Mouse (Mus musculus) MEL (cell line): Measurements from ENCODE around the gene Txndc12. TPM values are rescaled to one million over a fixed set of nuclear protein-coding genes. Genes with fewer than 3 reads are reported as not detected.
A peak's percentile ranks its signal among the peaks of the same experiment; 100 is the strongest.

Source experiments
- DNase-seq: peaks from one replicate; pipeline ENCODE4 v3.0.0; 2011; ENCODE audit warnings: low read depth, low spot score
- H3K27ac ChIP-seq: 2 replicates; pipeline ENCODE4 v1.5.1; 2012; ENCODE audit warnings: low read depth, mild to moderate bottlenecking, control low read depth, low read length, moderate library complexity; ENCODE audit not compliant: control insufficient read depth
- H3K27me3 ChIP-seq, 2 experiments: fragments of 150-350 bp in 1 of 2; sonication (generic) in 1 of 2; 2 replicates each; pipeline ENCODE4 v1.6.1; 2012; ENCODE audit warnings: low read length in 2 of 2, mild to moderate bottlenecking in 2 of 2, improper control_type of control experiment in 1 of 2, moderate library complexity in 1 of 2; ENCODE audit not compliant: insufficient read depth in 2 of 2, control insufficient read depth in 1 of 2
- H3K36me3 ChIP-seq, 2 experiments: 2 replicates each; pipeline ENCODE4 v1.6.1; 2012 to 2014; ENCODE audit warnings: low read length in 2 of 2, improper control_type of control experiment in 1 of 2, inconsistent platforms in 1 of 2, mild to moderate bottlenecking in 1 of 2; ENCODE audit not compliant: insufficient read depth in 2 of 2, control insufficient read depth in 1 of 2
- H3K4me1 ChIP-seq, 2 experiments: fragments of 150-350 bp in 1 of 2; sonication (generic) in 1 of 2; 2 replicates each; pipeline ENCODE4 v1.6.1; 2012; ENCODE audit warnings: low read length in 2 of 2, improper control_type of control experiment in 1 of 2, mild to moderate bottlenecking in 1 of 2; ENCODE audit not compliant: insufficient read depth in 2 of 2, control insufficient read depth in 1 of 2
- H3K4me3 ChIP-seq, 2 experiments: fragments of 150-350 bp in 1 of 2; sonication (generic) in 1 of 2; 2 replicates each; pipeline ENCODE4 v1.5.1; 2012; ENCODE audit warnings: low read depth in 2 of 2, low read length in 2 of 2, mild to moderate bottlenecking in 2 of 2, moderate library complexity in 2 of 2, control low read depth in 1 of 2, improper control_type of control experiment in 1 of 2; ENCODE audit not compliant: control insufficient read depth in 1 of 2, insufficient read depth in 1 of 2
- H3K79me2 ChIP-seq: 2 replicates; pipeline ENCODE4 v1.6.1; 2012; ENCODE audit warnings: mild to moderate bottlenecking, low read length, moderate library complexity; ENCODE audit not compliant: control insufficient read depth, poor library complexity, insufficient read depth
- H3K9ac ChIP-seq: 2 replicates; pipeline ENCODE4 v1.6.1; 2012; ENCODE audit warnings: low read depth, mild to moderate bottlenecking, control low read depth, low read length, moderate library complexity; ENCODE audit not compliant: control insufficient read depth, poor library complexity, severe bottlenecking
- H3K9me3 ChIP-seq: fragments of 150-350 bp; sonication (generic); replicated peaks from 2 replicates; pipeline ENCODE4 v1.6.1; 2012; ENCODE audit warnings: mild to moderate bottlenecking, low read length, improper control_type of control experiment, moderate library complexity; ENCODE audit not compliant: insufficient read depth
- BHLHE40 ChIP-seq: IDR thresholded peaks from 2 replicates; pipeline ENCODE4 v1.6.1; 2012; ENCODE audit warnings: low read depth, mild to moderate bottlenecking, inconsistent platforms, low read length, improper control_type of control experiment, borderline replicate concordance
- CHD1 ChIP-seq: IDR thresholded peaks from 2 replicates; pipeline ENCODE4 v1.6.1; 2012; ENCODE audit warnings: low read depth, mild to moderate bottlenecking, inconsistent platforms, low read length, improper control_type of control experiment
- CTCF ChIP-seq, 3 experiments: IDR thresholded peaks in 2 of 3; conservative IDR thresholded peaks in 1 of 3; 2 replicates each; pipeline ENCODE4 v1.5.1; 2011 to 2012; ENCODE audit warnings: low read length in 3 of 3, low read depth in 2 of 3, mild to moderate bottlenecking in 2 of 3, improper control_type of control experiment in 1 of 3, inconsistent platforms in 1 of 3, mixed read lengths in 1 of 3, moderate library complexity in 1 of 3; ENCODE audit not compliant: control insufficient read depth in 1 of 3, insufficient read depth in 1 of 3, poor library complexity in 1 of 3, severe bottlenecking in 1 of 3
- ELF1 ChIP-seq: IDR thresholded peaks from 2 replicates; pipeline ENCODE4 v1.6.1; 2014; ENCODE audit warnings: low read depth, mild to moderate bottlenecking, inconsistent platforms, low read length, improper control_type of control experiment, moderate library complexity
- EP300 ChIP-seq, 2 experiments: IDR thresholded peaks; 2 replicates each; pipeline ENCODE4 v1.6.1; 2011; ENCODE audit warnings: improper control_type of control experiment in 2 of 2, low read length in 2 of 2, low read depth in 1 of 2, mild to moderate bottlenecking in 1 of 2
- ETS1 ChIP-seq: IDR thresholded peaks from 2 replicates; pipeline ENCODE4 v1.6.1; 2012; ENCODE audit warnings: low read depth, mild to moderate bottlenecking, inconsistent platforms, low read length, improper control_type of control experiment, moderate library complexity
- HCFC1 ChIP-seq: IDR thresholded peaks from 2 replicates; pipeline ENCODE4 v1.6.1; 2012; ENCODE audit warnings: low read depth, mild to moderate bottlenecking, inconsistent platforms, low read length, improper control_type of control experiment, moderate library complexity
- KAT2A ChIP-seq: conservative IDR thresholded peaks from 2 replicates; pipeline ENCODE4 v1.6.1; 2012; ENCODE audit warnings: low read depth, low read length, improper control_type of control experiment, inconsistent platforms
- MAX ChIP-seq: IDR thresholded peaks from 2 replicates; pipeline ENCODE4 v1.6.1; 2011; ENCODE audit warnings: low read length, improper control_type of control experiment
- MYB ChIP-seq: IDR thresholded peaks from 2 replicates; pipeline ENCODE4 v1.6.1; 2011; ENCODE audit warnings: mild to moderate bottlenecking, low read depth, low read length, improper control_type of control experiment
- NELFE ChIP-seq: IDR thresholded peaks from 2 replicates; pipeline ENCODE4 v1.6.1; 2011; ENCODE audit warnings: low read depth, low read length, improper control_type of control experiment
- NRF1 ChIP-seq: IDR thresholded peaks from 2 replicates; pipeline ENCODE4 v1.6.1; 2014; ENCODE audit warnings: low read depth, mild to moderate bottlenecking, inconsistent platforms, low read length, improper control_type of control experiment, moderate library complexity; ENCODE audit not compliant: poor library complexity, insufficient read depth, severe bottlenecking
- POLR2A ChIP-seq, 2 experiments: IDR thresholded peaks; 2 replicates each; pipeline ENCODE4 v1.6.1; 2011 to 2012; ENCODE audit warnings: low read length in 2 of 2, mild to moderate bottlenecking in 2 of 2, control low read depth in 1 of 2, improper control_type of control experiment in 1 of 2, low read depth in 1 of 2, moderate library complexity in 1 of 2; ENCODE audit not compliant: control insufficient read depth in 1 of 2, insufficient read depth in 1 of 2, poor library complexity in 1 of 2
- POLR2AphosphoS2 ChIP-seq: IDR thresholded peaks from 2 replicates; pipeline ENCODE4 v1.6.1; 2011; ENCODE audit warnings: low read length, improper control_type of control experiment
- POLR2AphosphoS5 ChIP-seq: IDR thresholded peaks from 2 replicates; pipeline ENCODE4 v1.6.1; 2012; ENCODE audit warnings: low read depth, borderline replicate concordance, mild to moderate bottlenecking, inconsistent platforms, low read length, moderate library complexity, mixed read lengths
- RAD21 ChIP-seq: IDR thresholded peaks from 2 replicates; pipeline ENCODE4 v1.6.1; 2011; ENCODE audit warnings: mild to moderate bottlenecking, low read depth, low read length, improper control_type of control experiment
- RCOR1 ChIP-seq: IDR thresholded peaks from 2 replicates; pipeline ENCODE4 v1.6.1; 2012; ENCODE audit warnings: low read depth, mild to moderate bottlenecking, inconsistent platforms, low read length, improper control_type of control experiment
- SMC3 ChIP-seq: IDR thresholded peaks from 2 replicates; pipeline ENCODE4 v1.6.1; 2011; ENCODE audit warnings: low read depth, low read length, improper control_type of control experiment
- TAL1 ChIP-seq: IDR thresholded peaks from 2 replicates; pipeline ENCODE4 v1.6.1; 2012; ENCODE audit warnings: mild to moderate bottlenecking, inconsistent platforms, low read length, moderate library complexity, mixed read lengths
- TBP ChIP-seq: IDR thresholded peaks from 2 replicates; pipeline ENCODE4 v1.8.0; 2011; ENCODE audit warnings: low read depth, low read length, improper control_type of control experiment
- UBTF ChIP-seq: IDR thresholded peaks from 2 replicates; pipeline ENCODE4 v1.6.1; 2012; ENCODE audit warnings: low read depth, mild to moderate bottlenecking, inconsistent platforms, low read length, improper control_type of control experiment, moderate library complexity, borderline replicate concordance; ENCODE audit not compliant: insufficient read depth
- USF1 ChIP-seq: IDR thresholded peaks from 2 replicates; pipeline ENCODE4 v1.6.1; 2014; ENCODE audit warnings: low read depth, mild to moderate bottlenecking, inconsistent platforms, low read length, improper control_type of control experiment, moderate library complexity
- USF2 ChIP-seq, 2 experiments: IDR thresholded peaks; 2 replicates each; pipeline ENCODE4 v1.6.1; 2011 to 2012; ENCODE audit warnings: improper control_type of control experiment in 2 of 2, low read length in 2 of 2, borderline replicate concordance in 1 of 2, inconsistent platforms in 1 of 2, low read depth in 1 of 2, mild to moderate bottlenecking in 1 of 2; ENCODE audit not compliant: insufficient read depth in 1 of 2
- polyA plus RNA-seq, 2 experiments: library from polyadenylated mRNA; stranded (reverse) in 1 of 2; unstranded in 1 of 2; fragments of >175 nt in 1 of 2; fragments of >200 nt in 1 of 2; gene quantifications; 2 replicates each; pipeline versions ENCODE4 v1.2.1 to v1.2.4; 2012; ENCODE audit warnings: low replicate concordance in 2 of 2, low read depth in 1 of 2; ENCODE audit not compliant: insufficient read length in 2 of 2, insufficient read depth in 1 of 2, missing spikeins in 1 of 2
- total RNA-seq: library from RNA; depleted of rRNA; stranded (reverse); fragments of 300-350 nt; gene quantifications from 2 replicates; pipeline ENCODE4 v1.2.3, GENCODE M21; 2012

Gene Txndc12
- total and polyA plus RNA-seq, 3 experiments, result 14.9 to 145 (median 47.4) TPM

DNA sequence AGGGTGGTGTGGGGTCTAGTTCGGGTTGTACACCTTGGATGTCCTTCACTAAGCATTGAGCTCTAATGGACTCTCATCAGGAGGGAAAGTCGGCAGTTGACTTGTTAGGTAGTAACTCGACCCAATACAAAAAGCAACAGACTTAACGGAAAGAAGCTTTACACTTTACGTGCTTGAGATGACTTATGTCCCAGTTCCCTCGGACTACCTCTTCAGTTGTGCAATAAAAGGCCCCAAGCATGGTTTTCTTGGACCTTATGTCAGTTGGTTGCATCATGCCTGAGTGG is 630 bp upstream of the Txndc12 start (continued):
- no peak for TF ChIP-seq CHD1

DNA sequence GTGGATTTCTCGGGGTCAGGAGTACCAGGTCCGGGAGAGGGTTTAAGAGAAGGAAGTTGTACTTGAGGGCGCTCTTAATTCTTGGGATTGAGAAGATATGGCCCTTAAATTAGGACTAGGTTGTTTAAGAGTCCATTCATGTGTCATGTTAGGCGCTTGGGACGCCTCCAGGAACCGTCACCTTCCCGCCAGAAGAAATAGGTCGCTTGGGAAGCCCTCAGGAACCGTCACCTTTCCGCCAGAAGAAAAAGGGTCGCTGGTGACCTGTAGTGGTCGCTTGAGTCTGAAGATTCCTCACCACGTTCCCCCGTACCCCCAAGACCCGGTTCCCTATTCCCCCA is 540 bp downstream of the Txndc12 start:
- TF ChIP-seq HCFC1 (no peak), CHD1 (peak; percentile 75; the same call in 1 of the 2 replicates), BHLHE40 (no peak), POLR2AphosphoS5 (no peak), TBP (no peak), ELF1 (no peak), UBTF (no peak)
- H3K79me2 ChIP-seq, result peaks cover 33% of the 10 kb centered on the region
- H3K9me3 ChIP-seq, result no peaks in the 10 kb centered on the region
- H3K27me3 ChIP-seq, result no peaks in the 10 kb centered on the region
- no peak for DNase-seq
- H3K4me3 ChIP-seq, result peak overlapping the region; percentile 79 to 89
- peak overlapping the region; percentile 82 for H3K27ac ChIP-seq
- peaks cover 5 to 9% of the 10 kb centered on the region in 2 experiments for H3K4me1 ChIP-seq
- peak overlapping the region; percentile 67 for H3K9ac ChIP-seq
- peaks cover 0 to 24% of the 10 kb centered on the region in 2 experiments; a peak in 2 of 4 replicates for H3K36me3 ChIP-seq

DNA sequence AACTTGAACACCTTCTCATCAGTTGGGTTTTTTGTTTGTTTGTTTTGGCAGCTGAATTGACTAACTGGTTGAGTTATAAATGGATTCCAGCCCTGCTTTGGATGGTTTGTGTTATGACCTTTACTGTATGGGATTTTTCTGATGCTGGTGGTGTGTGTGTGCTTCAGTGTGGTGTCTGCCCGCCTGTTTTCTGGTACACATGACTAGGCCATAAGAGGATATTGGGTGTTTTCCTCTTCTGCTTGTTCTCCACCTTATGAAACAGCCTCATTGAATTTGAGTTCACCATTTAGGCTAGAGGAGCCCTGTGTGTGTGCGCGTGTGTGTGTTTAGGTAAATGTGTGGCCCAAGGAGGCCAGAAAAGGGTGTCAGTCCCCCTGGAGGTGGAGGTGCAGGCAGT is 1.1 kb downstream of the Txndc12 start:
- peak overlapping the region; percentile 67 for H3K9ac ChIP-seq
- H3K79me2 ChIP-seq, result peaks cover 35% of the 10 kb centered on the region
- H3K27me3 ChIP-seq, result no peaks in the 10 kb centered on the region

DNA sequence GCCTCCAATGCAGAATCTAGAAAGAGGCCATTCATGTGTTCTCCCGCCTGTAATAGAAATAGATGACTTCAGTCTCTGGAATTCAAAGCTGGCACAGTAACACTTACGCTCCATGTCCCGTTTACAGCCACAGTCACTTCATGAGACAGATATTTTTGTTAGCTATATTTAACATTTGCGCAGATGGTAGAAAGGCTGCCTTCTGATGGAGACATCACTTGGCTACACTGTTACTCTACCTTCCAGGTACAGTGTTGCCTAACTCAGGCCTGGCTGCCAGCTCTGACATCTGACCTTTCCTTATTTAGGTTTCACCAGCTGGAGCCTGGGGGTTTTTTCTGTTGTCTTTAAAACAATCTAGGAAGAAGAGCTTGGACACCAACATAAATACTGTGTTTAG is 3.6 kb downstream of the Txndc12 start:
- Histone ChIP-seq H3K4me3 (no peak overlapping the region), H3K79me2 (peaks cover 26% of the 10 kb centered on the region), H3K4me1 (no peaks in the 10 kb centered on the region; a peak in 2 of 4 replicates), H3K9me3 (no peaks in the 10 kb centered on the region), H3K9ac (no peak overlapping the region), H3K27ac (no peak overlapping the region), H3K36me3 (peaks cover 0 to 8% of the 10 kb centered on the region in 2 experiments; a peak in 2 of 4 replicates), H3K27me3 (no peaks in the 10 kb centered on the region)
- TF ChIP-seq USF2 (IDR thresholded peaks at IDR 0.05; ENCODE audit: borderline replicate concordance in 1 of 2, insufficient read depth in 1 of 2, low read depth in 1 of 2, low read length in 2 of 2), result no peak
- no peak for TF ChIP-seq HCFC1
- no peak for TF ChIP-seq CTCF (IDR thresholded peaks at IDR 0.05 in 2 of 3, conservative IDR thresholded peaks at IDR 0.05 in 1 of 3; ENCODE audit: control insufficient read depth in 1 of 3, insufficient read depth in 1 of 3, low read depth in 2 of 3, low read length in 3 of 3, poor library complexity in 1 of 3, severe bottlenecking in 1 of 3)
- TF ChIP-seq NRF1, result no peak
- TF ChIP-seq EP300 (IDR thresholded peaks at IDR 0.05; ENCODE audit: low read depth in 1 of 2, low read length in 2 of 2), result no peak
- TF ChIP-seq CHD1, result no peak
- no peak for TF ChIP-seq USF1
- no peak for TF ChIP-seq TAL1
- TF ChIP-seq POLR2A (IDR thresholded peaks at IDR 0.05; ENCODE audit: control insufficient read depth in 1 of 2, insufficient read depth in 1 of 2, low read depth in 1 of 2, low read length in 2 of 2, poor library complexity in 1 of 2), result no peak
- no peak for TF ChIP-seq POLR2AphosphoS2
- TF ChIP-seq MYB, result no peak
- TF ChIP-seq SMC3, result no peak
- TF ChIP-seq RAD21, result no peak
- TF ChIP-seq KAT2A, result no peak
- TF ChIP-seq ETS1, result no peak
- no peak for TF ChIP-seq MAX
- no peak for TF ChIP-seq RCOR1
- DNase-seq, result no peak

More for the DNA sequence above, 1.1 kb downstream of the Txndc12 start:
- H3K4me1 ChIP-seq, result peaks cover 5 to 9% of the 10 kb centered on the region in 2 experiments
- peak; percentile 61 for DNase-seq
- H3K27ac ChIP-seq, result peak overlapping the region; percentile 82
- H3K36me3 ChIP-seq, result peaks cover 0 to 24% of the 10 kb centered on the region in 2 experiments; a peak in 2 of 4 replicates
- H3K4me3 ChIP-seq, result peak overlapping the region; percentile 79 to 89
- no peaks in the 10 kb centered on the region for H3K9me3 ChIP-seq
- TF ChIP-seq UBTF, result no peak
- no peak for TF ChIP-seq NELFE
